Mouse (Mus musculus) hindbrain, embryonic 11.5 days (tissue): ENCODE results near the gene Boc. TPM values are rescaled to one million over a fixed set of nuclear protein-coding genes. Genes with fewer than 3 reads are reported as not detected.
A peak's percentile ranks its signal among the peaks of the same experiment; 100 is the strongest.

Source experiments
- ATAC-seq: fragments of 200-750 bp; cut with Nextera tagmentation; 2 replicates; pipeline ENCODE4 v1.8.0; 2017; ENCODE audit warnings: mild to moderate bottlenecking, moderate TSS enrichment, moderate library complexity; ENCODE audit not compliant: low FRiP score
- DNase-seq: peaks from one replicate; pipeline ENCODE4 v3.0.0-alpha.2; 2015; ENCODE audit warnings: low spot score
- H3K27ac ChIP-seq: fragments of 300-500 bp; sonication (generic); 2 replicates; pipeline ENCODE4 v1.5.1; 2014; ENCODE audit warnings: mild to moderate bottlenecking, low read depth, low read length
- H3K27me3 ChIP-seq: fragments of 300-500 bp; sonication (generic); 2 replicates; pipeline ENCODE4 v1.6.1; 2014; ENCODE audit warnings: mild to moderate bottlenecking, low read length, moderate library complexity, mixed read lengths; ENCODE audit not compliant: control insufficient read depth, insufficient read depth
- H3K36me3 ChIP-seq: fragments of 300-500 bp; sonication (generic); 2 replicates; pipeline ENCODE4 v1.6.1; 2014; ENCODE audit warnings: mild to moderate bottlenecking, low read length, moderate library complexity, mixed read lengths; ENCODE audit not compliant: control insufficient read depth, insufficient read depth
- H3K4me1 ChIP-seq: fragments of 300-500 bp; sonication (generic); replicated peaks from 2 replicates; pipeline ENCODE4 v1.6.1; 2014; ENCODE audit warnings: low read length, mixed read lengths; ENCODE audit not compliant: control insufficient read depth, insufficient read depth
- H3K4me2 ChIP-seq: fragments of 300-500 bp; sonication (generic); replicated peaks from 2 replicates; pipeline ENCODE4 v1.6.1; 2014; ENCODE audit warnings: mild to moderate bottlenecking, low read depth, low read length
- H3K4me3 ChIP-seq: fragments of 300-500 bp; sonication (generic); 2 replicates; pipeline ENCODE4 v1.5.1; 2014; ENCODE audit warnings: low read depth, low read length
- H3K9ac ChIP-seq: fragments of 300-500 bp; sonication (generic); 2 replicates; pipeline ENCODE4 v1.6.1; 2014; ENCODE audit warnings: low read depth, low read length
- H3K9me3 ChIP-seq: fragments of 300-500 bp; sonication (generic); 2 replicates; pipeline ENCODE4 v1.6.1; 2016; ENCODE audit warnings: low read length; ENCODE audit not compliant: control insufficient read depth
- WGBS: fragments of 180-500 bp; shearing (Covaris S2); extraction: QIAGEN DNeasy Blood & Tissue Kit; methylation state at CpG from one replicate; pipeline ENCODE4 v1.1.7; 2014; 5-methylcytosine and 5-hydroxymethylcytosine counted together
- polyA plus RNA-seq: library from polyadenylated mRNA; unstranded; fragments of >200 nt; fragmentation: Nextera tagmentation; extraction: Ambion mirVana; gene quantifications from 2 replicates; pipeline ENCODE4 v1.2.1, GENCODE M21; 2014

Gene Boc
- polyA plus RNA-seq, 1 experiment from 2014 or later = 34.3 TPM

DNA sequence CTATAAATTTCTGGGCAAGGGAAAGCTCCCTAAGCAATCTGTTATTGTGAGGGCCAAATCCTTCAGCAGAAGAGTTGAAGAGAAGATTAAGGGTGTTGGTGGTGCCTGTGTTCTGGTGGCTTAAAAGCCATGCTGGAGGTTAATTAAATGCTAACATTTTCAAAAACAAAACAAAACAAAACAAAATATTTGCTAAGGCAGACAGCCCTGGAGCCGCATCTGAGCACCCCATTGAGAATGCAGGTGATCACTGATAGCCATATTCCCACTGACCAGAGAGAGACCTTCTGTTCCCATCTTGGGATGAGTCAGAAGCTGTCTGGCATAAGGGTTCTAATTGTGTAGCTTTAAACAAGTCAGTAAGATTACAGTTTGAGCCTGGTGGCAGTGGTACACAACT is 19.9 kb upstream of the Boc start:
- Histone ChIP-seq H3K4me1 (no peaks in the 10 kb centered on the region), H3K9me3 (no peaks in the 10 kb centered on the region), H3K36me3 (no peaks in the 10 kb centered on the region), H3K27ac (no peak overlapping the region), H3K4me3 (no peak overlapping the region), H3K9ac (no peak overlapping the region), H3K27me3 (no peaks in the 10 kb centered on the region), H3K4me2 (no peak overlapping the region)
- DNase-seq (no peak), ATAC-seq (no peak)
- WGBS = 77% methylated on average over 1 of the region's 1 CpGs

GRCm38 (mm10) chr16:44568056-44568455 is 9.4 kb upstream of the Boc start:
- Histone ChIP-seq H3K9ac (no peak overlapping the region), H3K27ac (no peak overlapping the region), H3K4me3 (no peak overlapping the region), H3K4me1 (peaks cover 2% of the 10 kb centered on the region; the same call in 1 of the 2 replicates), H3K4me2 (no peak overlapping the region), H3K27me3 (no peaks in the 10 kb centered on the region), H3K9me3 (no peaks in the 10 kb centered on the region), H3K36me3 (no peaks in the 10 kb centered on the region)
- no peak for DNase-seq
- ATAC-seq = no peak

- no peaks in the 10 kb centered on the region for H3K9me3 ChIP-seq
- H3K4me1 ChIP-seq = peaks cover 2% of the 10 kb centered on the region; the same call in 1 of the 2 replicates
- H3K27me3 ChIP-seq = no peaks in the 10 kb centered on the region
- 35% methylated on average over 22 of the region's 22 CpGs for WGBS
- no peaks in the 10 kb centered on the region for H3K36me3 ChIP-seq
- DNase-seq (no peak), ATAC-seq (peak; percentile 70)
- H3K9ac ChIP-seq = no peak overlapping the region
- peak overlapping the region; percentile 39 for H3K27ac ChIP-seq
- H3K4me2 ChIP-seq = peak overlapping the region; percentile 12; the same call in 1 of the 2 replicates
- H3K4me3 ChIP-seq = no peak overlapping the region
Observed at GRCm38 (mm10) chr16:44565328-44566210, 6.9 kb upstream of the Boc start.

DNA sequence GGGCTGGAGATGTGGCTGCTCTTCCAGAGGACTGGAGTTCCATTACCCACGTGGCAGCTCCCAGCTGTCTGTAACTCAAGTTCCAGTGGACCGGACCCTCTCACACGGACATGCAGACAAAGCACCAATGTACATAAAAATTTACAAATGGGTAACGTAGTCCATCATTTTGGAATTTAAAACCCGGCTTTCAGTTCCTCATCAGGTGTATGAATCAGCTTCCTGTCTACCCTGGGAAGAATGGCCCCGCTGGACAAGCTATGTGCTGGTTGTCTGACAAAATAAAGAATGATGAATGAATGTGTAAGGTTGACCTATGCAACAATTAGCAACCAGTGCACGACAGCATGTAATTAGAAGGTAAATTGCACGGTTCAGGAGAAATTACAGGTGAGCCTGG is 5.7 kb upstream of the Boc start:
- no peak for ATAC-seq
- Histone ChIP-seq H3K36me3 (no peaks in the 10 kb centered on the region), H3K4me3 (no peak overlapping the region), H3K9ac (no peak overlapping the region), H3K4me1 (peaks cover 2% of the 10 kb centered on the region), H3K4me2 (no peak overlapping the region), H3K27ac (no peak overlapping the region), H3K9me3 (no peaks in the 10 kb centered on the region), H3K27me3 (no peaks in the 10 kb centered on the region)
- no peak for DNase-seq
- WGBS = 64% methylated on average over 8 of the region's 8 CpGs

DNA sequence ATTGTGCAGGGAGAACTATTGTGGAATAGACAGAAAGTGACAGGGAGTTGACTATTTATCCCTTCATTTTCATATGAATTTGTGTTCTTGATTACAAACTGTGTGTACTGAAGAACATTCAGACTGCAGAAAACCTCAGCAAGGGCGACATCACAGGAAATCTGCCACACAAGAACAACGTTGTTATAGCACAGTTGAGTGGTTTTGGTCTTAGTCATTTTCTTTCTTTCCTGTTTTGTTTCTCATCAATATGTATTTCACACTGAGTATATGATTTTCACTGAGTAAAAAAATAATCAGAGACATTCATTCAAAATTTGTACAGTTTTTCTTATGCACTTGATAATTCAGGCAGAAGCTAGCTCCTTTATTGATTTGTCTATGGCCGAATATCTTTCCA is 3.4 kb upstream of the Boc start:
- H3K27ac ChIP-seq = no peak overlapping the region
- H3K4me1 ChIP-seq = peaks cover 2% of the 10 kb centered on the region
- no peak overlapping the region for H3K9ac ChIP-seq
- H3K9me3 ChIP-seq = no peaks in the 10 kb centered on the region
- H3K4me2 ChIP-seq = no peak overlapping the region
- 81% methylated on average over 3 of the region's 3 CpGs for WGBS
- no peak for DNase-seq
- no peaks in the 10 kb centered on the region for H3K27me3 ChIP-seq
- H3K4me3 ChIP-seq = no peak overlapping the region
- H3K36me3 ChIP-seq = no peaks in the 10 kb centered on the region
- no peak for ATAC-seq

- H3K27ac ChIP-seq = no peak overlapping the region
- H3K27me3 ChIP-seq = no peaks in the 10 kb centered on the region
- DNase-seq (no peak), ATAC-seq (no peak)
- no peak overlapping the region for H3K4me3 ChIP-seq
- no peaks in the 10 kb centered on the region; the same call in none of the 2 replicates for H3K4me1 ChIP-seq
- WGBS = 31% methylated on average over 1 of the region's 1 CpGs
- H3K9ac ChIP-seq = no peak overlapping the region
- H3K9me3 ChIP-seq = no peaks in the 10 kb centered on the region
- H3K4me2 ChIP-seq = no peak overlapping the region
- no peaks in the 10 kb centered on the region for H3K36me3 ChIP-seq
Observed at GRCm38 (mm10) chr16:44560214-44560613, 1.5 kb upstream of the Boc start.

DNA sequence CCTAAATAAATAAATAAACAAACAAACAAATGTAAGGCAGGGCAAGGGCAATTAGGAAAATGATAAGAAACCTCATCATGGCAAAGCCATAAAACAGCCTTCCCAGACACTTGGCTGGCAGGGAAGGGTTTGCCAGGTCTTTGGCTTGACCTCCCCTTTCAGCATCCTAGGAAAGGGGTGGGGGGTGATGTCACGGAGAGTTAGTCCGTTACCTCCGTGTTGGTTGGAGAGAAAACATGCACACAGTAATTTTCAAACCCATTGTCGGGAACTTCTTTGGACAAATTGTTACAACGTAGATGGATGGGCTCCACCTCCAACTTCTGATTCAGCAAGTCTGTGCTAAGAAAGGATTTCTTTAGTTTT is 616 bp upstream of the Boc start:
- H3K9me3 ChIP-seq = no peaks in the 10 kb centered on the region
- peak; percentile 46 for DNase-seq
- H3K4me3 ChIP-seq = peak overlapping the region; percentile 93
- H3K36me3 ChIP-seq = no peaks in the 10 kb centered on the region
- peak overlapping the region; percentile 71 for H3K4me2 ChIP-seq
- no peak for ATAC-seq
- 4% methylated on average over 5 of the region's 5 CpGs for WGBS
- 0 out of 2 replicates have a peak overlapping the region, but pooled peaks have one; percentile 94 for H3K27ac ChIP-seq
- H3K4me1 ChIP-seq = no peaks in the 10 kb centered on the region; the same call in 1 of the 2 replicates
- H3K9ac ChIP-seq = no peak overlapping the region
- H3K27me3 ChIP-seq = no peaks in the 10 kb centered on the region

DNA sequence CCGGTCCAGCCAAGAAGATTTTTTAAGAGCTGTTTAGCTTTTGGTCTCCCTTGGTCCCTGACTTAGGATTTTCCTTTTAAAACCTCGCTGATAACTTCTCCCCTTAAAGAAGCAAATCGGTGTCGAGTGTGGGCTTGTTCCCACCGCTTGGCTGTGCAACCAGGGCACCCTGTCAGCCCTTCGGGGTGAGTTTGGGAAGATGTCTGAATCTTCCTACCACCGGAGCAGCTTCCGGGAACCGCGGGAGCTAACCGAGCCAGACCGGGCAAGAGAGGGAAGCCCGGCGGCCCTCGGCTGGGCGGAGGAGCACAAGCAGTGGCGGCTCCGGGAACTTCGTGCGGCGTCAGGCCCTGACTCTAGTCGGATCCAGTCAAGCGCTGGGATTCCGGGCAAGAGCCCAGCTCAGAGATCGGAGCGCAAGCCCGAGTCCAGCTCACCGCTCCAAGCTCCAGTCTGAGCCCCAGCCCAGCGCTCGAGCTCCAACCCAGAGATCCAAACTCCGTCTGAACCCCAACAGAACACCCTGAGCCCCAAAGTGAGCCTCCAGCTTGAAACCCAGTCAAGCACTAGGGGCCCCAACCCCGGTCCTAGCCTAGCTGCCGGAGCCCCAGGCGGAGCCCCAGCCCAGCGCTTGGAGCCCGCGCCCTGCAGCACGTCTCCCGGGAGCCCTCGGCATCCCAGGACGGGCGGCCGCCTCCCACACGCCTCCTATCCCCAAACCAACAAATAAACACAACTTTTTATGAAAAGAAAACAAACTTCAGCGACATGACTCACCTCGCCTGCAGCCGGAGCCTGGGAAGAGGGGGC is 831 bp downstream of the Boc start:
- H3K9me3 ChIP-seq = no peaks in the 10 kb centered on the region
- peak overlapping the region; percentile 71 for H3K4me2 ChIP-seq
- H3K27me3 ChIP-seq = no peaks in the 10 kb centered on the region
- peaks cover 2% of the 10 kb centered on the region for H3K4me1 ChIP-seq
- ATAC-seq (peak; percentile 72), DNase-seq (peak; percentile 76)
- peak overlapping the region; percentile 99 for H3K9ac ChIP-seq
- peak overlapping the region; percentile 94 for H3K27ac ChIP-seq
- peak overlapping the region; percentile 93 for H3K4me3 ChIP-seq
- WGBS = under 1% methylated on average over 47 of the region's 47 CpGs
- no peaks in the 10 kb centered on the region for H3K36me3 ChIP-seq
